Mouse (Mus musculus): ENCODE measurements around the gene Edem1. TPM values are rescaled to one million over a fixed set of nuclear protein-coding genes. Genes with fewer than 3 reads are reported as not detected.

The Edem1 gene
- total and polyA plus RNA-seq, 3 experiments, result 70.9 to 216 (median 157) TPM

- TF ChIP-seq MEF2A (IDR thresholded peaks at IDR 0.05; ENCODE audit: borderline replicate concordance, low read depth, low read length) (no peak), ZNF384 (IDR thresholded peaks at IDR 0.05; ENCODE audit: low read depth, low read length) (no peak), ZMIZ1 (IDR thresholded peaks at IDR 0.05; ENCODE audit: low read depth, low read length) (no peak), MAX (IDR thresholded peaks at IDR 0.05; ENCODE audit: low read length) (no peak), BHLHE40 (IDR thresholded peaks at IDR 0.05; ENCODE audit: low read depth, low read length) (0 out of 2 replicates have a peak, but pooled peaks have one; percentile 6), USF1 (IDR thresholded peaks at IDR 0.05; ENCODE audit: low read depth, low read length) (no peak)
These were observed 1.2 kb downstream of the Edem1 start (continued) for GRCm38 (mm10) chr6:108829386-108830370.

- Histone ChIP-seq H3K4me2 (ENCODE audit: insufficient read depth, low read depth, poor library complexity, severe bottlenecking) (peak overlapping the region; percentile 100), H3K79me2 (replicated peaks; ENCODE audit: control insufficient read depth, extremely low read depth, insufficient read depth, poor library complexity, severe bottlenecking) (peaks cover 77% of the 10 kb centered on the region), H3K4me3 (replicated peaks in 1 of 3; ENCODE audit: low read depth in 2 of 3, low read length in 2 of 3, poor library complexity in 1 of 3) (peak overlapping the region; percentile 60 to 96 (median 70)), H3K27me3 (replicated peaks) (no peaks in the 10 kb centered on the region), H3K9ac (ENCODE audit: insufficient read depth, low read depth) (peak overlapping the region; percentile 79), H3K27ac (ENCODE audit: insufficient read depth, low read depth) (peak overlapping the region; percentile 89), H3K36me3 (replicated peaks in 1 of 2; ENCODE audit: control insufficient read depth in 1 of 2, insufficient read depth in 1 of 2, low read length in 1 of 2) (peaks cover 2% of the 10 kb centered on the region in 2 experiments), H3K9me3 (replicated peaks; ENCODE audit: low read length) (no peaks in the 10 kb centered on the region), H3K4me1 (ENCODE audit: control insufficient read depth in 1 of 2, insufficient read depth in 2 of 2) (peaks cover 7 to 32% of the 10 kb centered on the region in 2 experiments)
- in situ Hi-C loops (cut with MboI; ENCODE audit: low pct_ligation_motif_present, low pct_unique_long_range_greater_than_20kb, low sequenced_read_pairs), result no loop called here
- no peak for DNase-seq (ENCODE audit: extremely low read depth)
- dilution Hi-C loops (cut with MboI; ENCODE audit: extremely low pct_ligation_motif_present, extremely low pct_unique_long_range_greater_than_20kb, low sequenced_read_pairs), result no loop called here
- TF ChIP-seq MEF2A (IDR thresholded peaks at IDR 0.05; ENCODE audit: borderline replicate concordance, low read depth, low read length) (peak; percentile 31; the same call in 1 of the 2 replicates), NRF1 (IDR thresholded peaks at IDR 0.05; ENCODE audit: low read depth, low read length) (no peak), TCF12 (IDR thresholded peaks at IDR 0.05; ENCODE audit: low read depth, low read length) (peak; percentile 41; the same call in 1 of the 2 replicates), RCOR1 (conservative IDR thresholded peaks at IDR 0.05; ENCODE audit: low read depth, low read length) (no peak), TBP (conservative IDR thresholded peaks at IDR 0.05; ENCODE audit: low read depth, low read length) (peak; percentile 48; the same call in 1 of the 2 replicates), MYC (IDR thresholded peaks at IDR 0.05; ENCODE audit: low read depth, low read length) (0 out of 2 replicates have a peak, but pooled peaks have one; percentile 59), CTCF (conservative IDR thresholded peaks at IDR 0.05 in 1 of 2, IDR thresholded peaks at IDR 0.05 in 1 of 2; ENCODE audit: low read depth in 2 of 2, low read length in 2 of 2) (no peak), GABPA (IDR thresholded peaks at IDR 0.05; ENCODE audit: insufficient replicate concordance, low read depth, low read length) (no peak), UBTF (IDR thresholded peaks at IDR 0.05; ENCODE audit: low read depth, low read length) (peak; percentile 74; the same call in 1 of the 2 replicates), HCFC1 (IDR thresholded peaks at IDR 0.05; ENCODE audit: low read depth, low read length) (no peak), ZNF384 (IDR thresholded peaks at IDR 0.05; ENCODE audit: low read depth, low read length) (peak; percentile 96), JUN (IDR thresholded peaks at IDR 0.05; ENCODE audit: insufficient read depth, low read depth, low read length) (peak; percentile 18; the same call in 1 of the 2 replicates), PAX5 (IDR thresholded peaks at IDR 0.05; ENCODE audit: low read length) (no peak), BHLHE40 (IDR thresholded peaks at IDR 0.05; ENCODE audit: low read depth, low read length) (peak; percentile 58), CHD1 (IDR thresholded peaks at IDR 0.05; ENCODE audit: low read depth, low read length) (peak; percentile 27; the same call in 1 of the 2 replicates), MXI1 (IDR thresholded peaks at IDR 0.05; ENCODE audit: low read depth, low read length) (peak; percentile 79), EP300 (IDR thresholded peaks at IDR 0.05; ENCODE audit: low read length) (peak; percentile 73), ZMIZ1 (IDR thresholded peaks at IDR 0.05; ENCODE audit: low read depth, low read length) (no peak), MAFK (IDR thresholded peaks at IDR 0.05; ENCODE audit: insufficient replicate concordance, low read length) (peak; percentile 36; the same call in 1 of the 2 replicates), NELFE (IDR thresholded peaks at IDR 0.05; ENCODE audit: low read depth, low read length) (no peak), SMC3 (IDR thresholded peaks at IDR 0.05; ENCODE audit: low read depth, low read length) (no peak), RAD21 (IDR thresholded peaks at IDR 0.05; ENCODE audit: low read depth, low read length) (no peak), USF2 (conservative IDR thresholded peaks at IDR 0.05; ENCODE audit: low read depth, low read length) (no peak), SIN3A (IDR thresholded peaks at IDR 0.05; ENCODE audit: low read length) (peak; percentile 71), MAX (IDR thresholded peaks at IDR 0.05; ENCODE audit: low read length) (peak; percentile 74), ZC3H11A (IDR thresholded peaks at IDR 0.05; ENCODE audit: low read depth, low read length) (no peak), JUND (conservative IDR thresholded peaks at IDR 0.05; ENCODE audit: low read depth, low read length) (no peak), ELF1 (IDR thresholded peaks at IDR 0.05; ENCODE audit: low read depth, low read length) (no peak), ETS1 (conservative IDR thresholded peaks at IDR 0.05; ENCODE audit: low read depth, low read length) (0 out of 2 replicates have a peak, but pooled peaks have one; percentile 27), POLR2AphosphoS2 (IDR thresholded peaks at IDR 0.05; ENCODE audit: low read depth, low read length) (no peak; the same call in 1 of the 2 replicates), IRF4 (IDR thresholded peaks at IDR 0.05; ENCODE audit: low read depth, low read length) (0 out of 2 replicates have a peak, but pooled peaks have one; percentile 57), MAZ (IDR thresholded peaks at IDR 0.05; ENCODE audit: low read depth, low read length) (0 out of 2 replicates have a peak, but pooled peaks have one; percentile 55), POLR2A (IDR thresholded peaks at IDR 0.05; ENCODE audit: low read depth, low read length) (no peak)
These were observed 3.7 kb downstream of the Edem1 start for GRCm38 (mm10) chr6:108832170-108832569.
